Mouse (Mus musculus) midbrain, embryonic 11.5 days (tissue): ENCODE data around the gene Ercc6l2. TPM values are rescaled to one million over a fixed set of nuclear protein-coding genes. Genes with fewer than 3 reads are reported as not detected.

ENCODE experiments used
- ATAC-seq: fragments of 200-750 bp; cut with Nextera tagmentation; 2 replicates; pipeline ENCODE4 v1.8.0; 2017; ENCODE audit warnings: moderate TSS enrichment, moderate library complexity; ENCODE audit not compliant: low FRiP score
- DNase-seq: peaks from one replicate; pipeline ENCODE4 v3.0.0; 2015; ENCODE audit warnings: low spot score; ENCODE audit errors: missing footprints
- H3K27ac ChIP-seq: fragments of 300-500 bp; sonication (generic); 2 replicates; pipeline ENCODE4 v1.5.1; 2014; ENCODE audit warnings: low read depth, low read length
- H3K27me3 ChIP-seq: fragments of 300-500 bp; sonication (generic); 2 replicates; pipeline ENCODE4 v1.6.1; 2014; ENCODE audit warnings: mild to moderate bottlenecking, low read length, moderate library complexity, mixed read lengths; ENCODE audit not compliant: control insufficient read depth, insufficient read depth
- H3K36me3 ChIP-seq: fragments of 300-500 bp; sonication (generic); 2 replicates; pipeline ENCODE4 v1.6.1; 2014; ENCODE audit warnings: mild to moderate bottlenecking, low read length, moderate library complexity, mixed read lengths; ENCODE audit not compliant: control insufficient read depth, insufficient read depth
- H3K4me1 ChIP-seq: fragments of 300-500 bp; sonication (generic); 2 replicates; pipeline ENCODE4 v1.6.1; 2014; ENCODE audit warnings: low read length; ENCODE audit not compliant: control insufficient read depth, insufficient read depth
- H3K4me2 ChIP-seq: fragments of 300-500 bp; sonication (generic); 2 replicates; pipeline ENCODE4 v1.6.1; 2014; ENCODE audit warnings: mild to moderate bottlenecking, moderate library complexity
- H3K4me3 ChIP-seq: fragments of 300-500 bp; sonication (generic); 2 replicates; pipeline ENCODE4 v1.5.1; 2014; ENCODE audit warnings: low read depth, low read length
- H3K9ac ChIP-seq: fragments of 300-500 bp; sonication (generic); 2 replicates; pipeline ENCODE4 v1.6.1; 2014; ENCODE audit warnings: low read length
- H3K9me3 ChIP-seq: fragments of 300-500 bp; sonication (generic); 2 replicates; pipeline ENCODE4 v1.6.1; 2016; ENCODE audit warnings: low read length; ENCODE audit not compliant: control insufficient read depth
- WGBS: fragments of 180-500 bp; shearing (Covaris S2); extraction: QIAGEN DNeasy Blood & Tissue Kit; methylation state at CpG from one replicate; pipeline ENCODE4 v1.1.7; 2014; 5-methylcytosine and 5-hydroxymethylcytosine counted together
- polyA plus RNA-seq: library from polyadenylated mRNA; unstranded; fragments of >200 nt; fragmentation: Nextera tagmentation; extraction: Ambion mirVana; gene quantifications from 2 replicates; pipeline ENCODE4 v1.2.1, GENCODE M21; 2014

The Ercc6l2 gene
- polyA plus RNA-seq, 1 experiment from 2014 or later = 23.6 TPM

DNA sequence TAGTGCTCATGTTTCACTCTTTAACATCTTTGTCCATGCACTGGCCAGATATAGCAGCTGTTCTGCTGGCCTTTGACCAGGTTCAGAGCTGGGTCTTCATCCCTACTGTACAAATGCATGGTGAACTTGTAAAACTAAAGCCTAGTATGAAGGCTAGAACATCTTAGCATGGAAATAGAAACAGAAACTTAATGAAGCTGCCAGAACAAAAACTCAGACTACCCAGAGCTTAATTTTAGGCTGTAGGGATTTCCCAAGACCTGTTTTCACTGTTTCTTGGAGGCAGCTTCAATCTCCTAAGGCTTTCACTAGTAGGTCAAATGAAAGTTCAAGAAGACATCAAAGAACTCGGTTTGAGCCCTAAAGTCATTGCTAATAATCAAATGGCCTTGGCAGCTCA, 15.1 kb upstream of the Ercc6l2 start:
- no peak overlapping the region for H3K4me3 ChIP-seq
- DNase-seq = no peak
- H3K4me1 ChIP-seq = no peaks in the 10 kb centered on the region
- H3K27ac ChIP-seq = no peak overlapping the region
- H3K27me3 ChIP-seq = no peaks in the 10 kb centered on the region
- WGBS = 67% methylated on average over 1 of the region's 1 CpGs
- no peaks in the 10 kb centered on the region for H3K9me3 ChIP-seq
- H3K36me3 ChIP-seq = no peaks in the 10 kb centered on the region
- no peak for ATAC-seq
- H3K9ac ChIP-seq = no peak overlapping the region
- H3K4me2 ChIP-seq = no peak overlapping the region

DNA sequence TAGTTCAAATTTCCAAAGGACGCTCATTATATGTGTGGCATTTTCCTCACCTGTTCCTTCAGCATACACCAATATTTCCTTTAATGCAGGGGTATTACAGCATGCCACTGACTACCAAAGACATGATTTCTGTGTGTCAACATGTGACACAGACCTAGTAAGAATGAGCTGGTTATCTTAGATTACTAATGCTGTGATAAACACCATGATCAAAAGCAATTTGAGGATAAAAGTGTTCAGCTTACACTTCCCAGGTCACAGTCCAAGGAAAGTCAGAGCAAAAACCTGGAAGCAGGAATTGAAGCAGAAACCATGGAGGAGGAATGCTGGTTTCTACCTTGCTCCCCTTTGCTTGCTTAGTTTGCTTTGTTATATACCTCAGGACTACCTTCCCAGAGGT, 13.8 kb upstream of the Ercc6l2 start:
- Histone ChIP-seq H3K9me3 (no peaks in the 10 kb centered on the region), H3K4me3 (no peak overlapping the region)
- WGBS = 95% methylated on average over 1 of the region's 1 CpGs

GRCm38 (mm10) chr13:63807233-63807632, 7.8 kb upstream of the Ercc6l2 start:
- Histone ChIP-seq H3K9ac (no peak overlapping the region), H3K27ac (no peak overlapping the region), H3K4me1 (0 out of 2 replicates have a peak, but pooled peaks cover 3% of the 10 kb centered on the region), H3K36me3 (no peaks in the 10 kb centered on the region), H3K4me2 (no peak overlapping the region), H3K9me3 (no peaks in the 10 kb centered on the region), H3K27me3 (no peaks in the 10 kb centered on the region), H3K4me3 (no peak overlapping the region)
- no peak for ATAC-seq
- 81% methylated on average over 1 of the region's 1 CpGs for WGBS
- no peak for DNase-seq

More for the DNA sequence above, 13.8 kb upstream of the Ercc6l2 start:
- ATAC-seq (no peak), DNase-seq (no peak)
- Histone ChIP-seq H3K9ac (no peak overlapping the region), H3K27me3 (no peaks in the 10 kb centered on the region), H3K36me3 (no peaks in the 10 kb centered on the region), H3K4me1 (no peaks in the 10 kb centered on the region), H3K27ac (no peak overlapping the region), H3K4me2 (no peak overlapping the region)

- no peak overlapping the region for H3K4me2 ChIP-seq
- no peak overlapping the region for H3K4me3 ChIP-seq
- no peak overlapping the region for H3K27ac ChIP-seq
- ATAC-seq = no peak
- H3K9me3 ChIP-seq = no peaks in the 10 kb centered on the region
- DNase-seq = peak; percentile 41
- H3K36me3 ChIP-seq = no peaks in the 10 kb centered on the region
- 89% methylated on average over 3 of the region's 3 CpGs for WGBS
- 0 out of 2 replicates have a peak, but pooled peaks cover 3% of the 10 kb centered on the region for H3K4me1 ChIP-seq
- no peak overlapping the region for H3K9ac ChIP-seq
- H3K27me3 ChIP-seq = no peaks in the 10 kb centered on the region
Measured at GRCm38 (mm10) chr13:63807979-63808378, 7.1 kb upstream of the Ercc6l2 start.

DNA sequence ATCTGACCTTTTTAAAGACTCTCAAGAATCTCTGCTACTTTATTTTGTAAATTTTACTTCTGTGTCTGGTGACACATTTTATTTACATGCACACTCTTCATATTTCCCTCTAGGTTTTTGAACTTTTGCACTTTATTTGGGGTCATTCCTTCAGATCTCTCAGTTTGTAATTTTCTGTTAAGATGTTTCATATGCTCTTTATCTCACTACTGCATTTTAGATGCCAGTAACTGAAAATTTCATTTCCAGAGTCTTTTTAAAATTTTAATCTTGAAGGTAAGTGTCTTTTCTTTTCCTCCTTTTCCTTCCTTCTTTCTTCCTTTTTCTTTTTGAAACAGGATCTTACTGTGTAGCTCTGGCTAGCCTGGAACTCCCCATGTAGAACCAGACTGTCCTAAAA, 3.6 kb upstream of the Ercc6l2 start:
- Histone ChIP-seq H3K36me3 (no peaks in the 10 kb centered on the region), H3K27me3 (no peaks in the 10 kb centered on the region), H3K4me1 (peaks cover 6% of the 10 kb centered on the region), H3K4me3 (no peak overlapping the region), H3K9me3 (no peaks in the 10 kb centered on the region), H3K9ac (no peak overlapping the region), H3K27ac (no peak overlapping the region), H3K4me2 (no peak overlapping the region)
- DNase-seq (peak; percentile 33), ATAC-seq (no peak)

- Histone ChIP-seq H3K9ac (peak overlapping the region; percentile 88; the same call in 1 of the 2 replicates), H3K27ac (no peak overlapping the region)
Measured at GRCm38 (mm10) chr13:63815931-63816330, 891 bp downstream of the Ercc6l2 start.

DNA sequence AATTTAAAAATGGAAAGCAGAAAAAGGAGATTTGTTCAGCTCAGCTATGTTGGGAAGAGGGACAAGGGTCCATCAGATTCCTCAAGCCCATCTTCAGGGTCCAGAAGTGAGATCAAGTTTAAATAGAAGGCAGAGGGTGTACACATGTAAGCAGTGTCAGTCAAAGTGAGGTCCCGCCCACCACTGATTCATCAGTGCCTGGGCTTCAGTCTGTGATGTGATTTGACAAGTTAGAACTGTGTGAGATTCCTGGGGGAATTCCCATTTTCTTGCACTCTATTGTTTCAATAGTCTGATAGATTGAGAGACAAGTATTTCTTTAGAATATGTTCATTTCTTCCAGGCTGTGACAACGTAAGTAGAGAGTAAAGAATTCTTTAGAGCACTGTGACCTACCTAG, 30.7 kb downstream of the Ercc6l2 start:
- Histone ChIP-seq H3K27ac (no peak overlapping the region), H3K4me3 (no peak overlapping the region), H3K4me2 (no peak overlapping the region), H3K4me1 (no peaks in the 10 kb centered on the region), H3K9me3 (no peaks in the 10 kb centered on the region), H3K36me3 (peaks cover 2% of the 10 kb centered on the region; the same call in 1 of the 2 replicates), H3K27me3 (no peaks in the 10 kb centered on the region), H3K9ac (no peak overlapping the region)
- ATAC-seq (no peak), DNase-seq (no peak)
- 89% methylated on average over 2 of the region's 2 CpGs for WGBS

More at GRCm38 (mm10) chr13:63815931-63816330, 891 bp downstream of the Ercc6l2 start:
- Histone ChIP-seq H3K4me3 (peak overlapping the region; percentile 64), H3K9me3 (no peaks in the 10 kb centered on the region), H3K4me2 (peak overlapping the region; percentile 45), H3K4me1 (peaks cover 3% of the 10 kb centered on the region), H3K27me3 (no peaks in the 10 kb centered on the region), H3K36me3 (no peaks in the 10 kb centered on the region)
- no peak for DNase-seq
- no peak for ATAC-seq

DNA sequence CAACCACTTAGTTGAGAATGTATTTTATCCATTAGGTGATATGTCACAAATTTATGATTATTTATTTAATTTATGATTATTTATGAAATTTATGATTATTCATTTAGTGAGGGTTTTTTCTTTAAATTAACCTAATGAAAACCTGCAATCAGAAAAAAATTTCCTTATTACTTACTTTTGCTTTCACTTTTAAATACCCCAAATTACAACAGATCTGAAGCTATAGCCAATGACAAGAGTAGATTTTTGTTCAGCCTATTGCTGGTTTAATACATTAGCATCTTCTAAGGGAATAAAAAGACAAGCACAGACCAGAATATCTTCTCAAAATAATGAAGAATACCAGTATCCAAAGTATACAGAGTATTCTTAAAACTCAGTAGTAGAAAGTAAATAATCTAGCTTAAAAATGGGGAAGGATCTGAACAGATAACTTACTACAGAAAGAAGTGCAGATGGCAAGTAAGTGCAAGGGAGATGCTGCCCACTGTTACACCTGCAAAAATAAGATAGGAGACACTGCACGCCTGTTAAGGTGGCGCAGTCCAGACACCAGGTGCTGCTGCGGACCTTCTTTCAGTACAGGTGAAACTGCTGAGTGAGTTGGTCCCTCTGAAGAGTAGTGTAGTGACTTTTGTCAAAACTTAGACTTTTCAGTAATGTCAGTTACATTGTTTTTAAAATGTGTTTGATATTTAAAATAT, 35.4 kb downstream of the Ercc6l2 start:
- WGBS = 94% methylated on average over 3 of the region's 3 CpGs
- no peaks in the 10 kb centered on the region for H3K4me1 ChIP-seq
- no peak overlapping the region for H3K27ac ChIP-seq
- H3K4me2 ChIP-seq = no peak overlapping the region
- no peaks in the 10 kb centered on the region for H3K9me3 ChIP-seq
- DNase-seq = no peak
- no peaks in the 10 kb centered on the region for H3K36me3 ChIP-seq
- ATAC-seq = no peak
- H3K9ac ChIP-seq = no peak overlapping the region
- no peaks in the 10 kb centered on the region for H3K27me3 ChIP-seq
- H3K4me3 ChIP-seq = no peak overlapping the region

DNA sequence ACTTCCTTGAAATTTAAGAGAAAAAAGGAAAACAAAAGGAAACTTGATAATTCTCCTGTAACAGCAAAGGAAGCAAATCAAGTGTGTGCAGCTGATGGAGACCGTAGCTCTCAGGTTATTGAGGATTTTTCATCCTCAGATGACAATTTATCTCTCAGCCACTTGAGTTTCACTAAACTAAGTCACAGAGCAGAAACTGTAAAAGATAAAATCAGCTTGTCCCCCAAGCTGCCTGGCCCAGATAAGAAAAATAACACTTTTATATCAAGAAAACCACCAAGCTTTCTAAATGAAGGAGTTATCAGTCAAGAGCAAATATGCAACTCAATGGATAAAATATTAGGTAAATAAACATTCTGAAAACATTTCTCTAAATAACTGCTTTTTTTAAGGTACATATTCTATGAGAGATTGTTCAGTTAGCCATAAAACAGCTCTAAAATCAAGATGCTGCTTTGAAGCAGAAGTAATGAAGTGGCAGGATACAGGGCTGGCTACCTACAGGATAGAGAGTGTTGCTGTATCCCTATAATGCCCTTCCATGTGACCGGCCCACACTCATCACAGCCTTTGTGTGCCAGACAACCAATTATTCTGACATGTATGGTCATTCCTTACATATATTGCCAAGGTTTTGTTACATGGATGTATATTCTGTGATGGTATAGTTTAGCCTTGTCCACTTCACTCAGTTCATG, 57.7 kb downstream of the Ercc6l2 start:
- WGBS = 95% methylated on average over 2 of the region's 2 CpGs
- no peaks in the 10 kb centered on the region for H3K27me3 ChIP-seq

More for the DNA sequence above, 57.7 kb downstream of the Ercc6l2 start:
- no peaks in the 10 kb centered on the region for H3K9me3 ChIP-seq
- H3K36me3 ChIP-seq = no peaks in the 10 kb centered on the region
- DNase-seq (no peak), ATAC-seq (no peak)
- H3K4me2 ChIP-seq = no peak overlapping the region
- H3K27ac ChIP-seq = no peak overlapping the region
- no peak overlapping the region for H3K9ac ChIP-seq
- no peak overlapping the region for H3K4me3 ChIP-seq
- no peaks in the 10 kb centered on the region for H3K4me1 ChIP-seq
